Mouse (Mus musculus): ENCODE measurements around the gene Garnl3. TPM values are rescaled to one million over a fixed set of nuclear protein-coding genes. Genes with fewer than 3 reads are reported as not detected.
"Not testable (repeated sequence)": the region's sequence is repeated elsewhere in the genome, so short reads cannot be mapped to it uniquely, and the experiment has no call there.

Garnl3 gene
- total RNA-seq, 2 experiments from 2014 or later: not detected

DNA sequence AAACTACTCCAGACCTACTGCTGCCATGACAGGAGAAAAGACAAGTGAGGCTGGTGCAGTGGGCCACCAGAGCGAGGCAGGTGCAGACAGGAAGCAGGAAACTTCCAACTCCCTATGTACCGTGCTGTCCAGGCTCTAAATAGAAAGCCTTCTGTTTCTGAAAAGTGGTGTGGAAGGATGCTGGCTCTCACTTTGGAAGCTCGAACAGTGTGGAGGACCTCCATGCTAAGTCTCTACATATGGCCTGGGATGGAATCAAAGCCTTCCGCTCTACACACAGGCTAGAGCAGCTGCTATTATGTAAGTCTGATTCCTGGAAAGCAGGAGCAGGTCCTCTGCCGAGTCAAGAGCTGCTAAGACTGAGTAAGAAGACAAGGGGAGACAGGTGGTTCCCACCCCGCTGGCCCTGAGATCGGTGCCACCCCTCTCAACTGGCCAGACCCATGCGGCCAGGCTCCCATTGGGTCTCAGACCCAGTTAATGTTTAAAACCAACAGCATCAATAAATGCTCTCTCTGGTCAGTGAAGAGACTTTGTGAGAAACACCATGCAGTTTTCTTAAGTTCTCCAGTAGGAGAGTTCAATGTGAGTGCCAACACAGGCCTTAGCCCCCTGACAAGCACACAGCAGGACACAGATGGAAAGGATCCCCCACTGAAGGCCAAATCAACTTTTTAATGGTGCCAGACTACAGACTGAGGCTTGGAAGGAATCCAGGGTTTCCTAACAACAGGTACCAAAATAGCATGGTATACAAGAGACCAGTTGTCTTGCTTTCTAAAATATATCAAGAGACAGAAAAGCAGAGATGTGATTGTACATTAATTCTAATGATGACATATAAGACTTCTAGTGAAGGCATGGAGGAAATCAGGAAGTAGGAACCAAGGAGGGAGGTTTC, 40.6 kb downstream of the Garnl3 start:
- no peak for ATAC-seq (replicated peaks; ENCODE audit: low FRiP score, poor library complexity, severe bottlenecking)

DNA sequence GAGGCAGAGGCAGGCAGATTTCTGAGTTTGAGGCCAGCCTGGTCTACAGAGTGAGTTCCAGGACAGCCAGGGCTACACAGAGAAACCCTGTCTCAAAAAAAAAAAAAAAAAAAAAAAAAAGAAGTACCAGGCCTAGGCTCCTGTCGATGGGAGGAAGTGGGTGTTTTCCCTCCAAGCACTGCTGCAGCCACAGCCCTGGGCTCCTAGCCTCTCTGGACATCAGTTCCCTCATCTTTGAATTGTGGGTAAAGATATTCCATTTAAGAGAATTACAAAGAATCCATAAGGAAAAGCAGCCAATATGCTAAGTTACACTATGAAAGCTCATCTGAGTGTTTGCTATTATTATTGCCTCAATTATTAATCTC, 41.4 kb downstream of the Garnl3 start:
- ATAC-seq (replicated peaks; ENCODE audit: low FRiP score, poor library complexity, severe bottlenecking): not testable (repeated sequence)

DNA sequence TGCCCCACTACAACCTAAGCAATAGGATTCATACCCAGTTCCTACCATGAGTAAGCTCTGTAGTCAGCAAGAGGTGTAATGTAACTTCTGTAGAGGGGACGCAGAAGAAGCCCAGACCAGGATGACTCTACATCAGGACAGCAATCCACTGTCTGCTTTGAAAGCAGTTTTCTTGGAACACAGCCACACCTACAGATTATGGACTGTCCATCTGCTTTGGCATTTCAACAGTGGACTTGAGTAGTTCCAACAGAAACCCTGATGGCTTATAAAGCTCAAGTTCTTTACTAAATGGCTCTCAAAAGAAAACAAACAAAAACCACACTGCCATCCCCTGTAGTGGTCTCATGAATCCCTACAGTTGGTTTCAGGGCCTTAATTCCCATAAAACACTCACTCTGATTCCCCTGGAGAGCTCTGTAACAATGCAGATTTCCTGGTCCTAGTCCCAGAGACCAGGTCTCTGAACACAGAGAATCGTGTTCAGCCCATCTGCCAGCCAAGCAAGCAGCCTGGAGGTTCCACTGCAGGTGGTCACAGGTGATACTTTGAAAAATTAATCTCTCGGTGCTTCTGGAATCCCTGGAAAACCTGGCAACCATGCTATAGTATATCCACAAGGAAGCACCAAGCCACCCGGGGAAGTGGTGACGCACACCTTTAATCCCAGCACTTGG, 42.0 kb downstream of the Garnl3 start:
- ATAC-seq (replicated peaks; ENCODE audit: low FRiP score, poor library complexity, severe bottlenecking): no peak

DNA sequence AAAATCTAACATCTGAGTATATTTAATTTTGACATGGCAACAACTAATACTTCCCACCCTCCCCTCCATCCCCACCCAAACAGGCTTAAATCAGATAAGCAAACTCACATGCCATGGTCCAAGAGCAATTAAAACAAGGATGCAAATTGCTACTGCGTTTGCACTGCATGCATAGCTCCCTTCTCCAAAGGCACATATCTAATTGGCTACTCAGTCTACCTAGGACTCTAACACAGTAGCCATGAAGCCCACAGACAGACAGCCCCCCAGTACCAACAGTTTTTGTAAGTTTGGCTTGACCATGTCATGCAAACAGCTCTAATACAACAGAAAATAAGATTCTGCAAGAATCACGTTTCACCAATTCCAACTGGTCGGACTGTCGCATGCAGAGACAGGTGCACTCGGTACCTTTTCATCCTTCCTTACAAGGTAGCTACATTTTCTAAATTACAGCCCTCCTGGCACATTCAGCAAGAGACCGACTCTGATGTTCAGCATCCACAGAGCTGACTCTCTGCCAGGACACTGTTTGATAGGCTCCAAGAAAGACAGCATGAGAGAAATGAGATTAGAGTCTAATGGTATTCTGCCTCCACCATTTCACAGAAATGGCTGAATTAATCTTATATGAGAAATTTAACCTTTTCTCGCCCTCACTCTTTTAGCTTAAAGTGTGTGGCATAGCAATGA, 44.6 kb downstream of the Garnl3 start:
- ATAC-seq (replicated peaks; ENCODE audit: low FRiP score, poor library complexity, severe bottlenecking): no peak

DNA sequence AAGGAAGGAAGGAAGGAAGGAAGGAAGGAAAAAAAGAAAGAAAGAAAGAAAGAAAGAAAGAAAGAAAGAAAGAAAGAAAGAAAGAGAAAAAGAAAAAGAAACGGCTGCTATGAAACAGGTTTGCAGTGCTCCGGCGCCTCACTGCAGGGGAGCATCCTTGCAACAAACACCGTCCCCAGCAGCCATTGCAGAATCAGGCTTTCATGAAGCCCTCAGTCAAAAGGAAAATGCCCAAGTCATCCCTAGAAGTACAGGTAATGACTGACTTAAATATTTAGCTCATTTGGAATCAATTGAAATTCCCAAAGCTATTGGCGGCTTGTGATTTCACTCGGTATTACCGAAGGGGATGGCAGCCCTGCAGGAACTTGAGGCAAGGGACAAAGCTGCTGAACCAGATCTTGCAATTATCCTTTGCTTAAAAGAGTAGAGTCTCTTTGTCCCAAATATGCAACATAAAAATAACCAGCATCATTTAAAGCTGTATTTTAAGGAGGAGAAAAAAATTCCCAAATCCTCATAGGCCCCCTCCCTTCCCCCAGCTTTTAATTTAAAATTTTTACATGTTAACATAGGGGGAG, 45.3 kb downstream of the Garnl3 start:
- no peak for ATAC-seq (replicated peaks; ENCODE audit: low FRiP score, poor library complexity, severe bottlenecking)

DNA sequence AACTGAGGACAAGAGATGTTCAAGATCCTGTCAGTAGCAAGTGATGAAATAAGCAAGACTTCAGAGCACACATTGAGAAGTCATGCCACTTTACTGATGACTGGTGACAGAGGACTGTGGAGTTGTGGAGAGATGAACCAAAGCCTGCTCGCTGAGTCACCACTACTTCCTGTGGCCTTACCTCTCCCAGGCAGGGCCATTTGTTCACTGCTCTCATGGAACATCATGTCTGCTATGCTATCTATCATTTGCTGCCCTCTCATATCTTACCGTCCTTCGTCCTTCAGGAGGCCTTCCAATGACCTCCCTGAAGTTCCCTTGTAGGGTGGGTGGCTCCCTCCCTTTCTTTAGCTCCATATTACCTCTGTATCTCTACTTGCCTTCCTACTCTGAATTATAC, 47.2 kb downstream of the Garnl3 start:
- ATAC-seq (replicated peaks; ENCODE audit: low FRiP score, poor library complexity, severe bottlenecking): no peak

DNA sequence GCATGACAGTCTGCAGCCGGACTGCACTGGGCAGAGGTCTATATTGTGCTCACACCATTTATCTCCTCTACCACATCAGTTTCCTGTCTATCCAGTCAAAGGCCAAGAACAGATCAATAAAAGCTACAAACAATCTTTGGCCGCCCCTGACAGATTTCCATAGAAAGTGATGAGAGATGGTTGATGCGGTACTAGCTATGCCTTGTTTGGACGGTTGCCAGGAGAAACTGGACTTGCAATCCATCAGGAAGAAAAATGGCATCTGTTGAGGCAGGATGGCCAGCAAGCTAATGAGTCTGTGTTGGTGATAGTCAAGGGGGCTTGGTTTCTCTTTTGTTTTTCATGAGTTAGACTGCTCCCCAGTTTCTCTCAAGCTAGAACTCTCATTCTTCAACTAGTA, 51.3 kb downstream of the Garnl3 start:
- ATAC-seq (replicated peaks; ENCODE audit: low FRiP score, poor library complexity, severe bottlenecking): no peak

DNA sequence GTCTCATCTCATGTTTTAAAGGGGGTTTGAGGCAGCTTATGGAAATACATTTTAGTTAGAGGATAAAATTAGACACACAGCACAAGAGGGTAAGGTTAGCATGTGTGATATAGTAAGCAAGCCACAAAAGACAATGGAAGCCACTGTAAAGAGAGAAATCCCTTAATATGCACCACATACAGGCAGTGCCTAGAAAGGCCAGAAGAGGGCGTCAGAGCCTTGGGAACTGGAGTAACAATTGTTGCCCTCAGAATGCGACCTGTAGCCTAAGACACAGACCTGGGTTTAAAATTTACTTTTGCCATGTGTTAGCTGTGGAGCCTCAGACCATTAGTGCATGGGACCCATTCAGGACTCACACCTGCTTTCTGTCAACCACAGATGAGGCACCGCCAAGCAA, 54.2 kb downstream of the Garnl3 start:
- no peak for ATAC-seq (replicated peaks; ENCODE audit: low FRiP score, poor library complexity, severe bottlenecking)

DNA sequence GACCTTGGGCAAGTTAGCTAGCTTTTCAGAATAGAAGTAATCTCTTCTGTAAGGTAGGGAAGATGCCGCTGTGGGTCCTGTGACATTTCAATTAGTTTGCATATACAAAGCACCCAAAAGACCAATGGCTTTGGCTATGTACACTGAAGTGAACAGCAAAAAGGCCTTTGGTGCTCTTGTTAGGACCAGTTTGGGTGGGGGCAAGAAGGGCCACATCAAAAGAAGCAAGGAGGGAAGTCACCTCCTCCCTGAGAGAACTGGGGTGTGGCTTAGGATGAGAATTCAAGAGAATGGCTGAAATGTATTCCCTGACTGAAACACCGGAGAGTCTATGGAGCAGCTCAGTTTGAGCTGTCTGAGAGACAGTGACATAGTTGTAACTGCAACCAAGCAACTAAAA, 56.5 kb downstream of the Garnl3 start:
- no peak for ATAC-seq (replicated peaks; ENCODE audit: low FRiP score, poor library complexity, severe bottlenecking)

DNA sequence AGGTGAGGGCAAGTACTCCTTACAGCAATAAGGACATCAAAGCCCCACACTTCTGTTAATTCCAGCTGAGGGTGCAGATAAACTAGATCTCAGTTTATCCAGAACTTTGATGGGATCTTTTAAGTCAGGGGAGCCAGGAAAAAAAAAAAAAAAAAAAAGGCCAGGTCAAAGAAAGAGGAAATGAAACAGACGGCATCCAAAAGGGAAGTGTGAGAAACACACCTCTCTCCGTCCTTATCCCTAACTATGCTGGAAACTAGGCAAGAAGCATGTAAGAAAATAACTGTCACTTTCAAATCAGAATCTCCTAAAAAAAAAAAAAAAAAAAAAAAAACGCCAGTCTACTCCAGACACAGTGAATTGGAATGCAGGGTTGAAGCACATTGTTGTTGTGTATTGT, 57.3 kb downstream of the Garnl3 start:
- no peak for ATAC-seq (replicated peaks; ENCODE audit: low FRiP score, poor library complexity, severe bottlenecking)

DNA sequence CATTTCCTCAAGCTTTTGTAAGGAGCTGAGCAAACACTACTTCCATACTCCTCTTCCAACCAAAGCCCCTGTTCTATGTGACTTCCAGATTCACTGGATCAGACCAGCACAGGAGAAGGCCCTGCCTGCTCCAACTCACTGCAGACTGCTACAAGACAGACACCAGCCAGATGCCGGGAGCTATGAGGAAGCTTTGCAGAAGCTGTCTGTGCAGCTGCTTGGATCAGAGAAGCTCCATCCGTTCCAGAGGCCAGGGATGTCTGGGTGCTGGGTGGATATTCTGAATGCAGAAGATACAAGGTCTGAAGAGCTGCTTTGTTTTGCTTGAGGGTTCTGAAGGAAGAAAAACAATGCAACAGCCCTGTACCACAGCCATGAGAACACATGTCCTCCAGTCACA, 59.1 kb downstream of the Garnl3 start:
- no peak for ATAC-seq (replicated peaks; ENCODE audit: low FRiP score, poor library complexity, severe bottlenecking)

DNA sequence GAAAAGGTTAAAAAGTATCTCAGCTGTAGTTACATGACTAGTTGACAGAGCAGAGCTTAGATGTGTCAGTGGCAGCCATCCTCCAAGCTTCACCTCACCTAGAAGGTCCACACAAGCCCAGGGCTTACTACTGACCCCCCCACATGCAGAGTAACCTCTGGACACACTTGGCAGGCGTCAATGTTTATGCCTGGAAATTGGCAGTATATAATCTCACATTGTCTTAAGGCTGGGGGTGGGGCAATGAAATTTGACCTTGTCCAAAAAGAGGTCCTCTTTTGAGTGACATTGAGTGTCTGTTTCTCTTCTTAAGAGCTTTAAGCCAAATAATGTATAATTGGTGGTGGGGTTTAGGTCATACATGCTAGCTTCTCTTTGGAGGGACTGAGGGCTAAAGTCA, 65.8 kb downstream of the Garnl3 start:
- ATAC-seq (replicated peaks; ENCODE audit: low FRiP score, poor library complexity, severe bottlenecking): no peak

DNA sequence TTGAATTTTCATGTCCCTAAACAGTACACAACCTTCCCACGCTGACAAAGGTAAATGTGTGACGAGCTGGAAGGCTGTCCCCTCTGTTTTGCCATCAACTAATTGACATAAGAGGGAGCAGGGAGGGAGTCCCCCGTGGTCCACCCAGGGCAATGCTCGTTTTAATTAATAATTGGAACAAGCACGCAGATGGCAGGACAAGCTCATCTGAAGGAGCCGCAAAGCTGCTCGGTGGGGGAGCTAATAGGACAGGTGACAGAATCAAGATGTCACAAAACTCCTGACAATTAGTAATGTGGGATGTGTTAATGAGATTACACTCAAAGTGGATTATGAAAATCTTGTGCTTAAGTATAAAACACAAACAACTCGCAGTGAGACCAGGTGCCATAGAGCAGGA, 68.7 kb downstream of the Garnl3 start:
- no peak for ATAC-seq (replicated peaks; ENCODE audit: low FRiP score, poor library complexity, severe bottlenecking)

DNA sequence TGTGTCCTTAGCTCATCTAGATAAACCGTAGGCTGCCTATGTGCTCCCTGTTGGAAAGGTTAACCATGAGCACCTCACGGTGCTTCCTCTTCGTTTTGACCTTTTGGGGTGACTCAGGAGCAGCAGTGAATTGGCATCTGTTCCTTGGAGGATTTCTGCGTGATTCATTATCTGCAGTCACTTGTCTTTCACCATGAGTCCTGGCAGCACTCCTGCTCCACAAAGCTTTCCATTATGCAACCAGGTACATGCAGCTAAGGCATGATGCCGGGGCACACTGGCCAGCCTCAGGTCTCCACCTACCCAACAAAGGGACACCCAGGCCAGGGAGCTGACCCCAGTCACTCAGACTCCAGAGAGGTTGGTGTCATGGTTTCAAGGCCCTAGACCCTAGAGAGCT, 72.5 kb downstream of the Garnl3 start:
- no peak for ATAC-seq (replicated peaks; ENCODE audit: low FRiP score, poor library complexity, severe bottlenecking)

DNA sequence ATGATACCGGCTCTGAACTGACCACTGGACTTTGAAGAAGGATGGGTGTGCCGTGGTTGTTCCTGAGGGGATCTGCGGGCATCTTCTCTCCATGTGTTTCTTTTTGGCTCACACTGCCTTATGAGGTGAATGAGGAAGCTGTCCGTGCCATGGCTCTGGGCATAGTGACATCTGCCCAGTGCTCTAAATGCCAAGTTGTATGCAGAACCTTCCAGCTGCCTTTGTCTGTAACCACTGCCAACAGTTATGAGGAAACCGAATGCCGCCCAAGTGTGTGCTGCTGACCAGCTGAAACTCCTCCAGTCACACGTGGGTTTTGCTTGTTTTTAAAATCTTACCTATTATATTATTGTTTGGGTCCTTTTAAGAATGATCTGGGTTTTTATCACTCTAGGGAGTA, 73.9 kb downstream of the Garnl3 start:
- ATAC-seq (replicated peaks; ENCODE audit: low FRiP score, poor library complexity, severe bottlenecking): no peak

DNA sequence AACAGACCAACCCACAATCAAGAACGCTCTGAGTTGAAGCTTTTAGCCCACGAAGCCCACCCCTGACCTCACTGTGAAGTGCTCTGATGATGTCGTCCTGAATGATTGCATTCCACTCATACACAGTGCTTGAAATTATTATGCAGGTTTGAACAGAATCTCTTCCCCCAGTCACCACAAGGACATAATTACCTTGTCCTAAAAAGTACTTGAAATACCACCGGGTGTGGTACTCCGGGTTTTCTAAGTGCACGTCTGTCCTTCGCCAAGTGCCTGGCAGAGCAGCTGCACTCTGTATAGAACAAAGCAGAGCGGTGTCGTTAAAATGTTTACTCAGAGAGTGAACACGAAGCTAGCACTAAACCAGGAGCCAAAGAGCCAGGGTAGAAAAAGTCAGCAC, 77.5 kb downstream of the Garnl3 start:
- ATAC-seq (replicated peaks; ENCODE audit: low FRiP score, poor library complexity, severe bottlenecking): no peak

DNA sequence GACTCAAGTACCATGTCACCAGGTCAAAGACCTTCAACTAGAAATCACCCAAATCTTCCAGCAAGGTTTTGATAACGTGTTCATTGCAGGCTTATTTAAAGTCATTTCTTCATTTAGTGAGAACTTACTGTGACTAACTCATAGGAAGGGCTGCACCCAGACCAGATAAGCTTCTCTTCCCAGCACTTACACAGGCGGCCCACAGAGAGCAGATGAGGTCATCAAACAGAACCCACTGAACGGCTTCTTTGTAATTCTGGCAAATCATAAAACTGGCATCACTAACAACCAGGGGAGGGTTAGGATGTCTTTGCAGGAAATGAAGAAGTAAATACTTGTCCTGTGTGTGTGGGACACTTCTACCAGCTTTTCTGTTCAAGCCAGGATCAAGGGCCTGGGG, 84.1 kb downstream of the Garnl3 start:
- no peak for ATAC-seq (replicated peaks; ENCODE audit: low FRiP score, poor library complexity, severe bottlenecking)

DNA sequence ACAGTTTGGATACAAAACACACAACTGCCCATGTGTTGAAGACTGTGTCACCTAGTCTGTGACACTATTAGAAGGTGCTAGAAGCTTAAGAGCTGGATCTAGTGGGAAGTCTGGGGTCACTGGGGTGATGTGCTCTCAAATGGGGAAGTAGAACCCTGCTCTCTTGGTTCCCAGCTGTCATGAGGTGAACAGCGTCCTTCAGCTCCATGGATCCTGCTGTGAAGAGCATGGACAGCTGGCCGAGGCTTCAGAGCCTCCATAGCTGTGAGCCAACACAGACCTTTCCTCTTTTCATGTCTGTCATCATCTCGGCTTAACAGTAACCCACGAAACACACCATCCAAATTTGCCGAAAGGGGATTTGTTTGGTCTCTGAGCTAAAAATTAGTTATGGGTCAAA, 84.5 kb downstream of the Garnl3 start:
- ATAC-seq (replicated peaks; ENCODE audit: low FRiP score, poor library complexity, severe bottlenecking): no peak

DNA sequence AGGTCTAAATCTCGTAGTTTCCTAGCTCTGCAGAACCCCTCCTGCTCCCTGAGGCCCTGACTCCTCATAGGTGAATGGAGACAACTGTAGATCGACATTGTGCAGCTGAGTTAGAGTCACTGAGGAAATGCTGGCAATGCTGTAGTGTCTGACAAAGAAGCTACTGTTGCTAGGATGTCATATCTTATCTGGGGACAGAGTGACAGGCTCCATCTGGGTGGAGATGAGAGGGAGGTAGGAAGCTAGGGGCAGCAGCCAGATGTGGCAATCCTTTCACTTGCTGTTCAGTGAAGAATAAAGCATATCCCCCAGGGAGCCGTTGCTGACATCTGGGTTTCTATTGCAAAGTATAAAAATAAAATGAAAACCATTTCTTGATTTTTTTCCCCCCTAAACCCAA, 85.6 kb downstream of the Garnl3 start:
- ATAC-seq (replicated peaks; ENCODE audit: low FRiP score, poor library complexity, severe bottlenecking): no peak

DNA sequence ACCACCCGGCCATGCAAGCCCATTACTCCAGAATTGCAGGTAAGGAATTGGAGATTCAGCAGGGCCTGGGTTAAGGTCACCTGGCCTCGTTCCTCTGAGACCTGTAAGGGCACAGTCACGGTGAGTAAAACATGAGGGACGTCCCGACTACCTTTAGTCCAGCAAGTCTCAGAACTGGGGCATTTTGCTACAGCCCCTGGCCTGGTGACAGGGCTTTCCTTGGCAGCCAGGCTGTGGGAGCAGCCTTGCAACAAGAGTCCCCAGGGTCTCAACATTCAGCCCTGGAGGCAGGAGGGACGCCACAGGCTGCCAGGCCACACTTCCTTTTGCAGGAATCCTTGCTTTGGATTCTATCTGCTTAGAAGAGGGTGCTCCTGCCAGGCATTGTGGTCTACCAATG, 88.7 kb downstream of the Garnl3 start:
- ATAC-seq (replicated peaks; ENCODE audit: low FRiP score, poor library complexity, severe bottlenecking): no peak

DNA sequence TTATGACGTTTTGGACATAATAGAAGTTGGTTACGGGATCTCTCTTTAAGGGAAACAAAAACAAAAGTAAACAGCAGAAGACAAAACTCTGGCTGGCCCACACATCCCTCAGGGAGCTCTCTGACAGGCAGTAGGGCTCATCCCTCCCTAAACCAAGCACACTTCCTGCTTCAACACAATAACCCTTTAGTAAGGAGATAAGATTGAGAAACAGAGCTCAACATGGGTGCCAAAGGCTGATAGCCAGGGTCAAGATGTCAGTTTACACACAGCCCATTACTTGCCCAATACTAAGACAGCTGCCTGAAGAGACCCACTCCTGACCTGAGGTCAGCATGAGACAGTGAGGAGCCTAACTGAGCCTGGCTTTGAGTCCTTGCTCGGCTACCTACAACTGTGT, 89.9 kb downstream of the Garnl3 start:
- ATAC-seq (replicated peaks; ENCODE audit: low FRiP score, poor library complexity, severe bottlenecking): no peak
